Mouse (Mus musculus) embryo, embryonic 10 days (tissue): ENCODE measurements around the gene Dexi.

Source experiments
- DNase-seq: peaks from one replicate; pipeline ENCODE4 v3.0.0-alpha.2; 2015; ENCODE audit warnings: low spot score

The Dexi gene

DNA sequence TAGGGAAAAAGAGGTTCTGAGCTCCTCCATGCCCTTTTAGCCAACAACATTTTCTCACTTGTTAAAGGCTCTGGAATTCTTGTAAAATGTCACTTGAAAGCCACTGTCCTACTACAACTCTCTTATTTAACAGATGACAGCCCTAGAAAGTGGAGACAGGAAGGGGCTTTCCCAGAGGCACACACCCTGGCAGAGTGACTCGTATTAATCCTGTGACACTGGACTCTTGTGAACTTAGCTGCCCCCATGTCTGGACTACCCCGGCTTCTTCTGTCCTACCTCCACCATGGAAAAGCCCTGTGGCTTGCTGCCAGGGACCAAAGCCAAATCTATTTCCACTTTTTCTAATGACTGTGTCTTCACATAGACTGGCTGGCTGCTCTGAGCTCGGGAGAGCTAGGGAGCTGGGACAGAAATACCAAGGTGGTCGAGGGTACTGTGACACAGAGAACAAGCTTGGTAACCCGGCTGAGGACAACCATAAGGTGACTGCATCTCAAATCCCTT lies 44.7 kb downstream of the Dexi start:
- DNase-seq: no peak

DNA sequence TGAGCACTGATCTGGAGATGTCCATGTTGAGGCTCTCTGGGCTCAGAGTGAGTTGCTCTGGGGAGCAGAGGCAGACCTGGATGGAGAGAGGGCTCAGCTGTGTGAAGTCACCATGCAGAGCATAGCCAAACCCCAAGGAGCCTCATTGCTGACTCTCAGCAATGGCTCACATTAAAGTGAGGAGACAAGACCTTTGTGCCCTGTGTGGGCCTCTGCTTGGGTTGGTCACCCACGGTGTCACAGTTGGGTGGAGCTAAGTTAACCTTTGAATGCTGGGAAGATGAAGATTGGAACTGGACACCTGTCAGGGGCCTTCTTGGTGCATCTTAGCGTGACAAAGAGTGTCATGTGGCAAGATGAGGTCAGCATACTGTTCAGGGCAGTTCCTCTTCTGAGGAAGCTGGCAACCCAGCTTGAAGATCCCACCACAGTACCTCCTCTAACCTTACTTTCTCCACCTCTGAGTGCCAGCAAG lies 47.0 kb downstream of the Dexi start:
- no peak for DNase-seq

DNA sequence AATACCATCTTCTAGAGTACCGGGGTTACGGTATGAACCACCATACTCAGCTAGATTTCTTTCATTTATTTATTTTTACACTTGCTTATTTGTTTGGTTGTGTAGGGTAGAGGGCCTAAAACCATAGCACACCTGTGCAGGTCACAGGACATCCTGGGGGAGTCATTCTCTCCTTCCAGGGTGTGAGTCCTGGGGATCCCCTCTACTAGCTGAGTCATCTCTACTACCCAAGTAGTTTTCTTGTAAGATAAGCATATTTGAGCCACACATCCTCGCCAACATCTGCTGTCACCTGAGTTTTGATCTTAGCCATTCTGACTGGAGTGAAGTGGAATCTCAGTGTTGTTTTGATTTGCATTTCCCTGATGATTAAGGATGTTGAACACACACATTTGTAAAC lies 50.3 kb downstream of the Dexi start:
- DNase-seq: no peak

DNA sequence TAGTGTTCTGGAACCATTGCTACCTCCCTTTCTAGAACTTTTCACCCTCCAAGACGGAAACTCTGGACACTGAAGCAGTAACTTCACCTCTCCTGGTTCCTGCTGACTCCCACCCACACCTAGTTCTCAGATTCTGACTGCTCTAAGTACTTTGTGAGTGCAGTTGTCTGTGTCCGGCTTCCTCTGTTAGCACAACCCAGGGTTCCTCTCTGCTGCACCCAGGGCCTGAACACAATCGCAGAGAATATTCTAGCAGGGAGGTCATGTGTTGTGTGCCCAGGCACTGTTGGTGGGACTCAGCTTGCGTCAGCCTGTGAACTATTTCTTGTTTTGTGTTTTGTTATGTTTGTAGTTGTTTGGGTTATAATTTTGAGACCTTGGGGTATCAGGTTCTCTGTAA lies 51.1 kb downstream of the Dexi start:
- DNase-seq: no peak

DNA sequence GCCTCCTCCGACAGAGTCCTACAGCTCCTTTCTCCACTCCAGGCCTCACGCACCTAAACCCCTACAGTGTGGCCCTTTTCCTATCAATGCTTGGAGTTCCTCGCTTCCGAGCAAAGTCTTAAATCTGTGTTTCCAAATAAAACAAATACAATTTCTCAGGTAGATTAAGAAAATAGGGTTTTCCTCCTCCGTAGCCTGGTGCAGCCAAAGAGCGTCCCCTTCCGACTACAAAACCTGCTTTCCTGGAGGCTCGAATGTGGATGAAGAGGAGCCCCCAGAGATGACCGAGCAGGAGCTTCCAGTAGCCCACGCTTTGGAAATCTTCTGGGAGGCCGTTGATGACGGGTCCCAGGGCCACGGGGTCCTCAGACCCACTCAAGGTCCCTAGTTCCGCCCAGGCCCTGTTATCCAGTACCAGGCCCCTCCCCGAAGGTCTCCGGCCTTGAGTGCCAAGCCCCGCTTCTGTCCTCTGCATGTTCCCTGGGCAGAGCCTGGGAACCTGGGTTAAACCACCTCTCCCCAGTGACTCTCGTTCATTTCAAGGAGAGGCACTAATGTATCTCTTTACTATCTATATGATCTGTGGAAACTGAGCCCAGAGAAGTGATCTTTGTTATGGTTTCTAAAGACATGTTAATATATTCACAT lies 52.2 kb downstream of the Dexi start:
- no peak for DNase-seq

DNA sequence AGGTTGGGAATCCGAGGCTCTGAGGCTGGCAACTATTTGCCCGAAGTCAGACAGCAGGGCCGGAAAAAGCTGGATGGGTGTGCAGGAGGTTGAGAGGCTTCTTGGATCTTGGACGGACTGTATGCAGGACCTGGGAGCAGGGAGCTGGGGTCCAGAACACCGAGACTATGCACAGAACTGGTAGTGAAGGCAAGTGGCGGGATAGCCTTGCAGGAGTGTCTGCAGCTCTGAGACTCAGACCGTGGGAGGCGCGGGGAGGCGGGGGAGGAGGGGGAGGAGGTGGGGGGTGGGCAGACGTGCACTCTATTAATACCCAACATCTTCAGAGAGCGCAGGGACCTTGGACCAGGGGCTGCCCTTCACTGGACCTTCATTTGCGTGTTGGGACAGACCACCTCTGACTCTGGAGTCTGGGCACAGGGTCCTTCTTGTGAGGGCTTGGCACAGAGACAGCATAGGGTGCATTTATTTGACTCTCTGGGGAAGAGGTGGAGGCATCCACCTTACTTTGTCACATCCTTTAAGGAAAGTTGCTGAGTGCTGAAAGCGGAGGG lies 52.9 kb downstream of the Dexi start:
- DNase-seq: no peak

DNA sequence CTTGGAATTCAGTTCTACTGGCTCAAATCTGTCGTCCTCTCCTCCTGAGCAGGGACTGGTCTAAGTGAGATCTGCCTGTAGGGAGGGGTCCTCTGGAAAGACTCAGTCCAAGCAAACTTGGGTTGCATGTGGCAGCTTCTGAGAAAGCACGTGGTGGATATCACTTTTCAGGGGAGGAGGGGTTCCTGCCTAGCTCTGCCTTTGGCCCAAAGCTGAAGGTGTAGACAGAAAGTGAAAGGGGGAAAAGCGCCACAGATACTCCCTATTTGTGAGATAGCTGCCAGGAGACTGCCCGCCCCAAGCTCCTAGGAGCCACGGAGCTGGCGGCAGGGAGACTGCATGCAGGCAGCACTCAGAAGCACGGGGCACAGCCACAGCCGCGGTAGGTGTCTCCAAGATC lies 53.4 kb downstream of the Dexi start:
- no peak for DNase-seq

DNA sequence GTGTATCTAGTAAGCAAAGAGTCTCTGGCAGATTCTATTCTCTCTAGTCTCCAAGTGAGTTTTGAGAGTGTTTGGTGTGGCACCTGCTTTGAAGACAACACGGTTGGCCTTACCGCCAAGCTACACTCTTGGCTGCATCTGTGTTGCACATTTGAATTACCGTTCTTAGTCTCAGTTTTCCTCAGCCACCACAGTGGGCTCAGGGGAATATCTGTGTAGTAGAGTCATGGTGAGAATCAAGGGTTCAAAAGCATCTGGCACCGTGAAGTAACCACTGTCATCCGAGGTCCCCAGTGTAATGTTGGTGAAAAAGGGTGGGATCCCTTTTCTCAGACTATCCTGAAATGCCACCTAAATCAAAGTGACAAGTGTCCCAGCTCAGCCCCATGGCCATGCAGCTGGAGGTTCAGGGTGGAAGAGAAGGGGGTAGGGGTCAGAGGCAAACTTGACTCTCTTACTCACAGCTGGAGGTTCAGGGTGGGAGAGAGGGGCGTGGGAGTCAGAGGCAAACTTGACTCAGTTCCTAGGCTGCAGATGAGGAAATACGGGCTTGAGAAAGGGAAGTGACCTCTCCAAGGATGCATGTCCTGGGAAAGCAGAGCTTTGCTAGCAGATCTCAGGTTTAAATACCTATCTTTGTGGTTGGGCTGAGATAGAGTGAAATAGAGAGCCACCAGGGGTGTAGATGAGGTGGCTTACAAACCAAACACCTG lies 53.9 kb downstream of the Dexi start:
- DNase-seq: no peak

DNA sequence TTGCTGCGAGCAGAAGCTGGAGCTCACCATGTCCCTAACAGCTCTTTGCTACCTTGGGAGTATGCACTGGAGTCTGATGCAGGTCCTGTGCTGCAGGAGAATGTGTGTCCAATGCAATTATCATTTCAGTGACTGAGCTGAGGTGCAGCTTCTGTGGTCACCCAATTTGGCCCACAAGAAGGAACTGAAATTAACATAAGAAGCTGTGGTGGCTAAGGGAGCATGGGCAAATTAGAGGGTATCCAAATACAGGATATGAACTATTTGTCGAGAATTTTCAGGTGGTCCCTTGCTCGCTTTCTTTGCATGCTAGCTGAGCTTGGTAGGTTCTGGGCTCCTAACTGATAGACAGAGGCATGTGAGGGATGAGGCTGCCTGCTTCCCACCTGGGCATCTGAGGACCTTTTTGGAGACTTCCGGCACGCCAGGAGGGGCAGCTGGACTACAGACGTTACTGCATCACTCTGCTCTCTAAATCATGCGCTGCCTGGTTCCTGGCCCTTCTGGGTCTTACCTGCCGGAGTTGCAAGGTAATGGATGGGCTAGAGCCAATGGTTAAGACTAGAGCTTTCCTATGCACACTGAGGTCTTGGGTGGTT lies 54.9 kb downstream of the Dexi start:
- no peak for DNase-seq

DNA sequence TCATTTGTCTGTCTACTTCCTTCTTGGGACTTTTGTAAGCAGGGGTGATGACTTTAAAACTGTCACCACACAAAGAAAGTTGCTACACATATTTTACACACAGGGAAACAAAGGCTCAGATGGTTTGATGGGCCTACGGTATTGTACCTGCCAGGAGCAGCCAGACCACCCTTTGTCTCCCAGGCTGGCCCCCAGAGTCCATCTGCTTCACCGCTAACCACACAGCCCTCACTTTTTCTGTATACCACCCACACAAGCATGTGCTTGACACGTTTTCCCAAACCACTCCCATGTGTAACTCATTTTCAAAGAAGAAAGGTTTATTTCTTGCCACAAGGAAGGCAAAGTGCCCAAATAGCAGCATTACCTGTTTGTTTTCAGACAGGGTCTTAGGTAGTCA lies 55.9 kb downstream of the Dexi start:
- DNase-seq: no peak

DNA sequence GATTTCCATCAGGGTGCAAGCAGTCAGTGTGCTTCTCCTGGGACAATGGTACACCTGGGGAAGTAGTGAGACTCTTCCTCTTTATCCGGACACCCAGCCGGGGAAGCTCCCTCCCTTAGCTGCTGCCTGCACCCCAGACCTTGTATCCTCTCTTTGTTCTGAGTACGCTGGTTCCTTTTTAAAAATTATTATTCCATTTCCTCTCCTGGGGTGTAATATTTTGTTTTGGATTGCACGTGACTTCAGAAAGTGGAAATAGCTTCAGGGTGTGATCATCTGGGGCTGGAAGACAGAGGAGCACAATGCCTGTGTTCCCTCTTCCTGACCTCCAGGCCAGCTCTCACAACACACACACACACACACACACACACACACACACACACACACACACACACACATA lies 60.5 kb downstream of the Dexi start:
- DNase-seq: no peak

DNA sequence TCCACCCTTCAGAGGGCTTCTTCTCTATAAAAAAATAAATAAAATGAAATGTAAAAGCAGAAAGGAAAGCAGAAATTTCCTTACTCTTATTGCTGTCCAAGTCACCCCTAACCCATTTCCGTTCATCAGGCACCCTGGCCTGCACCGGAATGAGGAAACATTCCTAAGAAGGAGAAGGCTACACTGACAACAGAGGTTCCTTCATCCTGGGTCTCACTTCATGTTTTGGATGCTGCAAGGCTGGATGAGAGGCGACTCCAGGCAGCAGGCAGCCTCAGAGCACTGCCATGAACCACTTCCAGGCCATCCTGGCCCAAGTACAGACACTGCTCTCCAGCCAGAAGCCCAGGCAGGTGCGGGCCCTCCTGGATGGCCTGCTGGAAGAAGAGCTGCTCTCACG lies 63.0 kb downstream of the Dexi start, which contains the start of gene Ciita:
Gene Ciita, plus strand, starts transcription at position 203 of the 400 bp plus-strand sequence.
- DNase-seq: no peak

DNA sequence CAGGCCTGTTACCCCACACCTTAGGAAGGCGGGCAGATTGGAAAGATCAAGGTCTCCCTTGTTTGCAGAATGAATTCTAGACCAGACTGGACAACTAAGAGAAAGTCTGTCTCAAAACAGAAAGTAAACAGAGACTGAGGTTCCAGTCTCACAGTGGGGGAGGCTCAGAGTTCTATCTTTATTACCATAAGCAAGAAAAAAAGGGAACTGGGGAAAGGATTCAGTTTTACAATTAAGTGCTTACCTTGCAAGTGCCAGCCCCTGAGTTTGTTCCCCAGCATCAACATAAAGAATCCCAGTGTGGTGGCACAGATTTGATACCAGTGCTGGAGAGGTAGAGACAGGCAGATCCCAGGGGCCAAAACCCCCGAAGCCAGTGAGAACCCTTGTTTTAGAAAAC lies 66.9 kb downstream of the Dexi start:
- no peak for DNase-seq

DNA sequence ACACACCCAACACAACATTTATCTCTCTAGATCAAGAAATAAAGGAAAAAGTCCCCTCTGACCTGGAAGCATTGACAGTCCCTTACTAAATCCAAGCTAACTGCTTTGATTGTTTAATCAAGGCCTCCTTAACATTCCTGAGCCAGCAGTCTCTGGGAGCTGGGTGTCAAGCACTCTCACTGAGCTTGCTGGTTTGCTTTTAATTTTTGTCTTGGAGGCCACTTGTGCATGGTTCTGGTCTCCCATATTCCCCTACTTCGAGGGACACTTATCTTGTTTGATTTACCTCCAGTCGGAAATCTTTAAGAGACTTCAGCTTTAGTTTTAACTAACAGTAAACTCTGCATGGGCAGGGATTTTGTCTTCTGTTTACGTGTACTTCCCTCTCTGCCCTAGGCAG lies 67.9 kb downstream of the Dexi start:
- DNase-seq: no peak

DNA sequence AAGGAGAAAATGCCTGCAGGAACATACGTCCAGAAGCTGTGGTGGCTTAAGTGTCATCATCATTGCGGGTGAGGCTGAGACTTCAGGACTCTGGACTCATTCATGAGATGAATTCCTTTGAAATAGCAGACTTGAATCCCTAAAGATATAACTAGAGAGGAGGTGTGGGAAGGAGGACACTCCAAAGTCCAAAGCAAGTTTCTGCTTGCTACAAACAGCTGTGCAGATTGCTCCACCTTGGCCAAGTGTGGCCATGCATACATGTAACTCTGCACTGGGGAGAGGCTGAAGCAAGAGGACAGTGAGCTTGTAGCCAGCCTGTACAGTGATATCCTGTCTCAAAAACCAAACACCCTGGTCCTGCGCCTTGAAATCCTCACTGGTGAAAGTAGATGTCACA lies 70.9 kb downstream of the Dexi start:
- DNase-seq: no peak

DNA sequence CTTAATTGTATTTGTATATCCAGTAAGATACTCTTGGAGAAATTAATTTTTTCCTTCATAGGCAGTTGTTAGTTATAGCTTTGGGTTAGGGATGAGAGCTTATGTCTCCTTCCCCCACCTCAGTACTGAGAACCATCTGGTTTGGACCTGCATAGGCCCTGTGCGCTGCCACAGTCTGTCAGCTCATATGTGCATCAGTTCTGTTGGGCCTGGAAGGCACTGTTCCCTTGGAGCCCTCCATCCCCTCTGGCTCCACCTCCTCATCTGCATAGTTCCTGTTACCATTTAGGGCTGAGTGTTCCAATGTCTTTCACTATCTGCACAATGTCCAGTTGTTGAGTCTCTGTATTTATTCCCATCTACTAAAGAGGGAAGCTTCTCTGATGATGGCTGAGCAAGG lies 74.7 kb downstream of the Dexi start:
- DNase-seq: no peak

DNA sequence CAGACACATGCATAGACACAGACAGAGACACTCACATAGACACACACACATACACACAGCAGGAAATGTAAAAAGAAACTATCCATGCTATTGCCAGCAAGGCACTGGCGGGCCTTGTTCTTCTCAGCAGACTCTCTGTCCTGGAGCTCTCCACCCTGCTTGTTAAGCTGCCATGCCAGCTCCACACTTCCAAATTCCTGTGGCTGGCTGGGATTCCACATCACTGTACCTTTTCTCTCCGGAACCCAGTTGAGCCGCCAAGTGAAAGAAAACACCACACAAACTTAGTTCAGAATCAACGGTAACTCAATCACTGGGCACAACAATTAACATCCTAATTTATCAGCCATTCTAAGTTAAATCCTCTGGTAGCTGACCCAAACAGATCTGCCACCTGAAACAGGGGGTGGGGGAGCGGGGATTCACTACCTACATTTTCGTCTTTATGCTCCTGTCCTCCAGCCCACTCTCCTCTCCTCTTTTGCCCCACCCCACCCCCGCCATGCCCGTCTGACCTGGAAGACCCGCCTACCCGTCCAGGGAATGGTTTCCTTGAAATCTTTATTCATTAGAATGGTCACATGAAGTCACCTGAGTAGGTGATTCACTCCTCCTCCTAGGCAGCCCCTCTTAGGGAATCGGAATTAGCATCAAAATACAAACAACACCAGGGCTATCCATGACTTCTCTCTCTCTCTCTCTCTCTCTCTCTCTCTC lies 75.3 kb downstream of the Dexi start:
- no peak for DNase-seq

DNA sequence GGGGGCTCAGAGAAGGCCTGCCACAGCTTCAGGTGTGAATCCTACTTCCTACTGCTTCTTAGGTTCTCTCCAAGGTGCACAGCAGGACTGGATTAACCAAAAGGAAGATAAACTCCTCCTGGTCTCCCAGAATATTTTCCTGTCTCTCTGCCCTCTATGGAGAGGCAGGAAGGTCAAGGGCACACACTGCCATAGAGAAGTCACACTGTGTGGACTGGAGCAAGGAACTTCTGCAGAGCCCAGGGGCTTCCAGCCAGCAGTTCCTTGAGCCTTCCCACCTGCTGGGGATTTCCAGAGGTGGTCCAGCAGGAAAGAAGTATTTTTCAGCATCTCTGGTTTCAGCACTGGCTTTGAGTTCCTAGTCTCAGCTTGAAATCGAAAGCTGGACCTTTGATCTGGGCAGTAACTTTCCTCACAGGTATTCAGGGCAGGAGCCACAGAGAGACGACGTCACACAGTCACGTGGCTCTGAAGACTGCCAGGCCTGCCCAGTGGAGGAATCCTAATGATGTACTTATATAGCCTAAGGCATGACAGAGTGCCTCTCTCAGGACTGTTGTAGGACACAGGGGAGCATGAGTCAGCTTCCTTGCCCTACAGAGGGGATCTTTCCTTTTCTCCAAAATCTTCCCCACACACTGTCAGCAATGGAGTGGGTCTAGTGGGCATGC lies 77.7 kb downstream of the Dexi start:
- no peak for DNase-seq

DNA sequence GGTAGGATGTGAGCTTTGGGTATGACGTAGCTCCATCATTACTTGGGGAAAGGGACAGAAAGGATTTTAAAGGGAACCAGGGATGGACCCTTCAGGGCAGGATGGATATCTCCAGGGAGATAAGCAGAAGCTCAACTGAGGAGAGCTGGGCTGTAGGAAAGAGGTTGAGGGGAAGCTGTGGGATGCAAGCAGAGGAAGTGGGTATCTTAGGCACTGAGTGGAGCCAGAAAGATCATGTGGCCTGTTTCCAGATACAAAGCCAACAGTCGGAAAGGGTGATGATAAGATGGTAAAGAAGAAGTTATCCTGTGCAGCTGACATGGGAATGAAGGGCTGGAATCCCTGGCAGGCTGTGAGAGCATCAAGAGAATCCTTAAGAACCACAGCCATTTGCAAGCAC lies 81.7 kb downstream of the Dexi start:
- no peak for DNase-seq

DNA sequence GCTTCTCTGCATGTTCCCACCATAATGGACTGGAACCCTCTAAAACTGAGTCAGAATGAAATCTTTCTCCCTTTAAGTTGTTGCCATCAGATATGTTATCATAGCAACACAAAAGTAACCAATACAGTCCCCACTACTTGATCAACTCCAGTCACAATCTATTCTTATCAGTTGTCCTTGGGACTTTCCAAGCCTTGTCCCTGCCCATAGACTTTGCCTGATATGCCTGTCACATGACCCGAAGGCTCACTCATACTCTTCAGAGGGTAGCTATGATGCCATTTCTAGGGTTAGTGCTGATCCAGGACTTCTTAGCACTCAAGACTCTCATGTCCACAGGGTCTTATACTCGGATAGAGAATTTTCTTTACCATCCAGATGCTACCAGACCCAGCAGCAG lies 82.7 kb downstream of the Dexi start:
- no peak for DNase-seq

DNA sequence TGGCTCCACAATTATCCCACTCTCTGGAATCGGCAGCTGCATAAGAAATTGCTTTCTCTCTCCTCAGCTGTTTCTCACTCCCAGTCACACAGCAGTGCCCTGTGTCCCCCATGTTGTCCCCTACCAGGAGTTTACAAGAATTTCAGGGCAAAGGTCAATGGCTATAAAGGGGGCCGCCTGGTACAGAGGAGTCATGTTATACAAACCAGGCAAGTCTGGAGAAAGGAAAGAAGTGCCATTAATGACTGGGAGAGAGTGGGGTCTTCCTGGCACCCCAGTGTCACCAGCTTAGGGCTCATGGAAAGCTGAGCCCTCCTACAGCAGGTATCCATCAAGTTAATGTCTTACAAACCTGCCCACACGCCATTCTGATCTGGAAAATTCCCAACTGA lies 88.3 kb downstream of the Dexi start:
- DNase-seq: peak; percentile 21
